Comparison of ENCODE assay signal across 16 mouse cellular contexts in genomic region chr12:77309507-77309906, GRCm38 (mm10).
"Had no signal": no experiment of that assay in that cellular context is flagged by ENCODE, and none has a peak within 500 bp of the region (broad histone marks: within the 10 kb centered on the region; RNA-seq: fewer than 3 reads in every experiment).

No protein-coding gene starts in this region.

- H3K4me1 ChIP-seq: liver, embryonic 13.5 days; midbrain, embryonic 12.5 days; neural tube, embryonic 13.5 days had no signal

- H3K9me3 ChIP-seq: liver, embryonic 13.5 days; midbrain, embryonic 12.5 days; neural tube, embryonic 13.5 days had no signal

- H3K27ac ChIP-seq: kidney, postnatal 0 days; liver, embryonic 13.5 days; midbrain, embryonic 12.5 days; neural tube, embryonic 13.5 days had no signal

- H3K27me3 ChIP-seq: liver, embryonic 13.5 days; midbrain, embryonic 12.5 days; neural tube, embryonic 13.5 days had no signal

- H3K9ac ChIP-seq: liver, embryonic 13.5 days; midbrain, embryonic 12.5 days; neural tube, embryonic 13.5 days had no signal

- H3K4me3 ChIP-seq: liver, embryonic 13.5 days; midbrain, embryonic 12.5 days; myocyte; neural tube, embryonic 13.5 days had no signal

- DNase-seq: kidney, adult 2 months; kidney, postnatal 25 days; liver, embryonic 13.5 days; lung, adult 2 months; lung, postnatal 14 days; lung, postnatal 4 days; retina, postnatal 1 day; right cerebral cortex, postnatal 25 days; spleen, adult 18-20 months; thymus, adult 18-20 months; thymus, postnatal 36 days had no signal

- ATAC-seq: midbrain, embryonic 16.5 days had no signal

- H3K36me3 ChIP-seq: liver, embryonic 13.5 days; midbrain, embryonic 12.5 days; neural tube, embryonic 13.5 days had no signal
